Mouse (Mus musculus) layer of hippocampus, adult 11-12 months (tissue): ENCODE results near the gene Gm20834.
"Not testable (repeated sequence)": the region's sequence is repeated elsewhere in the genome, so short reads cannot be mapped to it uniquely, and the experiment has no call there.

ENCODE experiments used
- DNase-seq: peaks from one replicate; pipeline ENCODE4 v3.0.0; 2022; ENCODE audit warnings: low spot score

Gene Gm20834

GRCm38 (mm10) chrY:10324489-10324888, at the start of gene Gm20834:
TSS of gene Gm20834 (minus strand) at chrY:10324589.
- not testable (repeated sequence) for DNase-seq
